Mouse (Mus musculus): Measurements from ENCODE around the gene Tmem156. TPM values are rescaled to one million over a fixed set of nuclear protein-coding genes. Genes with fewer than 3 reads are reported as not detected.
"Not testable (repeated sequence)": the region's sequence is repeated elsewhere in the genome, so short reads cannot be mapped to it uniquely, and the experiment has no call there.

The Tmem156 gene
- polyA plus RNA-seq, 1 experiment = 0.23 TPM

DNA sequence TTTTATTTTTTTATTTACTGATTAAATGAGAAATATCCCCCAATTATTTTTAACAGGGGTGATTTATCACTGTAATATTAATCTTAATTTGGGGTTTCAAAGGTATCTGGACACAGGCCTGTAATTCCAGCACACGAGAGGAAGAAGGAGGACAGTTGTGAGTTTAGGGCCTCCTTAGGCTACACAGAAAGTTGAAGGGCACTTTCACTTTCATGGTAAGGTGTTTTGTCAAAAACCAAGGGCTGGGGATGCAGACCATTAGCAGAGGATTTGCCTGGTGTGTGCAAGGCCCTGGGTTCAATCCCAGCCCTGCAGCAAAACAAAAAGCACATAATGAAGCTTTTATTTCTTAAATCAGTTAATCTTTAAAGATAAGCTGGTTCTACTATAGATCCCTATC is 27.6 kb upstream of the Tmem156 start:
- no peaks in the 10 kb centered on the region for H3K4me1 ChIP-seq (ENCODE audit: control insufficient read depth, insufficient read depth, low read length)
- H3K27ac ChIP-seq (ENCODE audit: insufficient read depth, low read length) = no peak overlapping the region
- no peak overlapping the region for H3K4me3 ChIP-seq (ENCODE audit: insufficient read depth, low read length)
- TF ChIP-seq CTCF (IDR thresholded peaks at IDR 0.05; ENCODE audit: extremely low read depth, insufficient read depth, low read length) (no peak), POLR2A (IDR thresholded peaks at IDR 0.05; ENCODE audit: extremely low read depth, insufficient read depth, low read length) (no peak)

DNA sequence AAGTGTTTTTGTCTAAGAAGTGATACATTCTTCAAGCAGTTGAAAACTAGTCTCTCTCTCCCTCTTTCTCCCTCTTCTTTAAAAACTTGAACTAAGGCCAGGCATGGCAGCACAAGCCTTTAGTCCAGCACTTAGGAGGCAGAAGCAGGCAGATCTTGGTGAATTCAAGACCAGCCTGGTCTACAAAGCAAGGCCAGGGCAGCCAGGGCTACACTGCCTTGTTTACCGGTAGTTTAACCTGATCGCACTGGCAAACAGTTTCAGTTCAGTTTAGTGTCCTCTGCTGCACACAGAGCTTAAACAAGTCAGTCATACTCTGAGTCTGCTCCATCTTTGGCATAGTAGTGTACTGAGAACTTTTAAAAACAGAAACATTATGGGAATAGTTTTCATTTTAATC is 24.9 kb upstream of the Tmem156 start:
- TF ChIP-seq CTCF (IDR thresholded peaks at IDR 0.05; ENCODE audit: extremely low read depth, insufficient read depth, low read length) = no peak
- Histone ChIP-seq H3K4me1 (ENCODE audit: control insufficient read depth, insufficient read depth, low read length) (peaks cover 2% of the 10 kb centered on the region; the same call in 1 of the 2 replicates), H3K27ac (ENCODE audit: insufficient read depth, low read length) (no peak overlapping the region), H3K4me3 (ENCODE audit: insufficient read depth, low read length) (no peak overlapping the region)

DNA sequence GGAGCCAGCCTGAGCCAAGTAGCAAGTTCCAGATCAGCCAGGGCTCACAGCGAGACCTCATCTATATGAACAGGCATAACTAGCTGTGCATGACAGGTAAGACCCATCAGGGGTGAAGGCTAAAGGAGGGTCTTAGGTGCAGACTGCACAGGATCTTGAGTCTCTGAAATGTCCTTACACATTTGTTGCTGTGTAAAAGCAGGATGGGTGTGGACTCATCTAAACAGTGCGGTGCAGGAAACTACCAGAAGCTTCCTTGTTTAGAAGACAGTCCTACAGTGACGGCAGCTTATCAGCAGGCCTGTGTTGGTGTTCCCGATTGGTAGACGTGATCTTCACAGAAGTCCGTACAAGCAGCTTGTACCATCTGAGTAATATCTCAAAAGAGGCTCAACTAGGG is 21.4 kb upstream of the Tmem156 start:
- H3K4me1 ChIP-seq (ENCODE audit: control insufficient read depth, insufficient read depth, low read length) = peaks cover 3% of the 10 kb centered on the region; the same call in 1 of the 2 replicates
- TF ChIP-seq POLR2A (IDR thresholded peaks at IDR 0.05; ENCODE audit: extremely low read depth, insufficient read depth, low read length) (no peak), CTCF (IDR thresholded peaks at IDR 0.05; ENCODE audit: extremely low read depth, insufficient read depth, low read length) (no peak)
- no peak overlapping the region for H3K4me3 ChIP-seq (ENCODE audit: insufficient read depth, low read length)
- H3K27ac ChIP-seq (ENCODE audit: insufficient read depth, low read length) = peak overlapping the region; percentile 54

DNA sequence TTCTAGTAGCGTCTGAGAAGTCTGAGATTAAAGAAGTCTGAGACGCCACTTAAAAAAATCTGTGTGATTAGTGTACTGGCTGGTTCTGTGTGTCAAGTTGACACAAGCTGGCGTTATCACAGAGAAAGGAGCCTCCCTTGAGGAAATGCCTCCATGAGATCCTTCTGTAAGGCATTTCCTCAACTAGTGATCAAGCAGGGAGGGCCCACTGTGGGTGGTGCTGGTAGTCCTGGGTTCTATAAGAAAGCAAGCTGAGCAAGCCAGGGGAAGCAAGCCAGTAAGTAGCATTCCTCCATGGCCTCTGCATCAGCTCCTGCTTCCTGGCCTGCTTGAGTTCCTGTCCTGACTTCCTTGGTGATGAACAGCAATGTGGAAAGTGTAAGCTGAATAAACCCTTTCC is 20.3 kb upstream of the Tmem156 start:
- not testable (repeated sequence) for H3K4me3 ChIP-seq (ENCODE audit: insufficient read depth, low read length)
- H3K27ac ChIP-seq (ENCODE audit: insufficient read depth, low read length) = peak overlapping the region; percentile 1; the same call in 1 of the 2 replicates

DNA sequence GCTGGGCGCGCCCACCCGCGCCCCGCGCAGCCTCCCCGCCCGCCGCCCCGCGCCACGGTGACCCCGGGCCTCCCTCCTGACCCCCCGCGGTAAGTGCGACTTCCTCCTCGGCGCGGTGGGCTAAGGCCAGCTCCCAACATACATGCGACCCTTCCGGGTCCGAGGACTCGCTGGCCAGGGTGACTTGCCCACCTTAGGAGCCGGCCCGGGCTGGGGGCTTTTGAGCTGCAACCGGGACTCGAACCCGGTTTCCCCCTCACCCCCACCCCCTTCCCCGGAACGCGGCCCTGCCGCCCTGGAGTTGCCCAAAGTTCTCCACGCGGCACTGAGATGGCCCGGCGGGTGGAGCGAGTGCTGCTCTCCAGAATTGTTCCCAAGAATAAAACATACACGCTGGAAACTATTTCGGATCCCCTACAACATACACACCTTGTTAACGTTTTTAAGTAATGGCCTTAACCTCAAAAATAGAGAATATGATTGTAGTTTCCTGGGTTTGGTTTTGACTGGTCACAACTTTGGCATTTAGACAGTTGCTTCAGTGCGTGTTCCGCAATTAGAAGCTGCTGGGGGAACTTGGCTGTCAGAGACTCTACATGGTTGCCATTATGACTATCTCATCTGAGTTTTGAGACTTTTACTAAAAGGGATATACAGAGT is 16.0 kb upstream of the Tmem156 start:
- Histone ChIP-seq H3K27ac (ENCODE audit: insufficient read depth, low read length) (no peak overlapping the region), H3K4me3 (ENCODE audit: insufficient read depth, low read length) (peak overlapping the region; percentile 37), H3K4me1 (ENCODE audit: control insufficient read depth, insufficient read depth, low read length) (0 out of 2 replicates have a peak, but pooled peaks cover 2% of the 10 kb centered on the region)
- TF ChIP-seq POLR2A (IDR thresholded peaks at IDR 0.05; ENCODE audit: extremely low read depth, insufficient read depth, low read length) = no peak
- no peak for TF ChIP-seq CTCF (IDR thresholded peaks at IDR 0.05; ENCODE audit: extremely low read depth, insufficient read depth, low read length)

More for the DNA sequence above, 20.3 kb upstream of the Tmem156 start:
- H3K4me1 ChIP-seq (ENCODE audit: control insufficient read depth, insufficient read depth, low read length) = not testable (repeated sequence)

DNA sequence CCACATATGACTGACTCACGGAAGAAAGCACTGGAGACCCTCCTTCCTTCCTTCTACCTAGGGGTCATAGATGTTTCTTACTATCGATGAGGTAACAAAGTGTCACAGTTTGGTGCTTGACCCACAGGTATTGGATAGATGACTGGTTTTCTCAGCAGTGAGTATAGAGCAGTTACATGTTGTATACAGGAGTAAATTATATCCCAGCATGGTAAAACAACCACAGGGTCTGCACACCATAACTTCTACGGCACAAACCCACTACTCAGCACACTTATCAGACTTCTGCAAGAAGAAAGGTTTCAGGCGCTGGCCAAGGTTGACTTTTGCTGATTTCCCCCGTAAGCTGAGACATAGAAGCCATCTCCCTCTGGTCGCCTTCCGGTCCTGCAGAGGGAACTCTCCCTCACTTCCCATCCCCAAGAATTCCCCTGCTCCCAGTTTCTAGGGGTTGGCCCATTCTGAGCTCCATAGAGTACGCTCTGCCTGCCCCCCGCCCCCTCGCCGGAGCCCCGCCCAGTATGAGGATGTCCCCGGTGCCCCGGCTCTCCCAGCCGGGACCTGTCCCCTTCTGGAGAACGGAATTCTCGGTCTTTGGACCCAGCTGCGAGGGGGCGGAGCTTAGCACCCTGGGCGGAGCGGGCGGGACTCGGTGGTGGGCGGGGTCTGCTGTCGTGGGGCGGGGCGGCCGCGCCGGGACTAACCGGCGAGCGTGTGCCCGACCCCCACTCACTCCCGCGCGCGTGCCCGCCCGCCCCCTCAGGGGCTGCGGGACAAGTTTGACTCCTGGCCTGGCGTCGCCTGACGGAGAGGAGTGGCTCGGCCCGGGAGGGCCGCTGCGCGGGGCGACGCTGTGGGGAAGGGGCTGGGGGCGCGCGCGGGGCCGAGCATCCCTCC is 15.2 kb upstream of the Tmem156 start, which contains the start of gene Klhl5:
Gene Klhl5 (plus strand): TSS at position 664 of the 897 bp plus-strand sequence.
- 0 out of 2 replicates have a peak, but pooled peaks cover 2% of the 10 kb centered on the region for H3K4me1 ChIP-seq (ENCODE audit: control insufficient read depth, insufficient read depth, low read length)
- TF ChIP-seq POLR2A (IDR thresholded peaks at IDR 0.05; ENCODE audit: extremely low read depth, insufficient read depth, low read length) (no peak; the same call in 1 of the 2 replicates), CTCF (IDR thresholded peaks at IDR 0.05; ENCODE audit: extremely low read depth, insufficient read depth, low read length) (no peak)
- peak within 1 kb of the TSS; percentile 37 for H3K4me3 ChIP-seq (ENCODE audit: insufficient read depth, low read length)
- no peak within 1 kb of the TSS for H3K27ac ChIP-seq (ENCODE audit: insufficient read depth, low read length)

DNA sequence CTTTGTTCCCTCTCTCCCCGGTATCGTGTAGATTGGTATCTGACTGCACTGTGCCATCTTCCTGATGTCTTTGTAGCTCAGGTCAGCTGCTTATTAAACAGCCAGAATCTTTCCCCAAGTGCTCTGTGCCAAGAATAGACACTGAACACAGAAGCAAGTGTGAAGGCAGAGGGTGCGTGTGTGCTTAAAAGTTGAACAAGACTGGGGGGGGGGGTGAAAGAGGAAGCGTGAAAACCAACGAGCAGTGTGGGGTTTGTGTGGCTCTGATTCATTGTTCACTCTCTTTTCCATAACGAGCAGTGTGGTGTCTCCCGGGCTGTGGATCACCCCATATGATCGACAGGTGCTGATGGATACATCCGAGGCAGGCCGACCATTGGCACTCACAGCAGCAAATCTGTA is 10.7 kb upstream of the Tmem156 start:
- H3K4me1 ChIP-seq (ENCODE audit: control insufficient read depth, insufficient read depth, low read length) = no peaks in the 10 kb centered on the region
- H3K4me3 ChIP-seq (ENCODE audit: insufficient read depth, low read length) = no peak overlapping the region
- H3K27ac ChIP-seq (ENCODE audit: insufficient read depth, low read length) = no peak overlapping the region
- no peak for TF ChIP-seq POLR2A (IDR thresholded peaks at IDR 0.05; ENCODE audit: extremely low read depth, insufficient read depth, low read length)
- no peak for TF ChIP-seq CTCF (IDR thresholded peaks at IDR 0.05; ENCODE audit: extremely low read depth, insufficient read depth, low read length)

DNA sequence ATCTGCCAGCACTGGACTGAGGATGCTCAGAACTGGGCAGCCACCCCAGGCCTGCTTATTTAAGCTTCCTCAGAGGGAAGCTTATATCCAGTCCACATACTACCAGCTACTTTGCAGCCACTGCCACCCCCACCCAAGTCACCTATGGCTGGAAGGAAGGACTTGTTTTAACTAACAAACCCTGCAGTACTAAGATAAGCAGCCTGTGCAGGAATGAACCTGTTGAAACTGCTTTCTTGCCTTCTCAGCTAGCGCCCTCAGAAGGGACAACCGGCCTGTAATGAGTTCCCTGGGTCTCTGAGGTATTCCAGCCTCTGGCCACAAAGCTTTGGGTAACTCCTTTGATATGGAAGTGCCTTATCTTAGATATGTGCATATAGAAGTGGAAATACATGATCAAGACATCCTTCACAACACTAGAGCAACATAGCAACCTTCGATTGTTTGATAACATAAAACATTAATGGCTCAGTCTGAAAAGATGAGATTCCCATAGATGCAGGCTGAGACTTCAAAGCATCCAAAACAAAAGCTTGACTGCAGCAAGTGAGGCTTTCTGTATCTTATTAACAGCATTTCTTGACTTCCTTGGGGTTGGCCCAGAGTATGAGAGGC is 10.2 kb upstream of the Tmem156 start:
- TF ChIP-seq POLR2A (IDR thresholded peaks at IDR 0.05; ENCODE audit: extremely low read depth, insufficient read depth, low read length) (no peak), CTCF (IDR thresholded peaks at IDR 0.05; ENCODE audit: extremely low read depth, insufficient read depth, low read length) (no peak)
- Histone ChIP-seq H3K27ac (ENCODE audit: insufficient read depth, low read length) (no peak overlapping the region), H3K4me3 (ENCODE audit: insufficient read depth, low read length) (no peak overlapping the region)

DNA sequence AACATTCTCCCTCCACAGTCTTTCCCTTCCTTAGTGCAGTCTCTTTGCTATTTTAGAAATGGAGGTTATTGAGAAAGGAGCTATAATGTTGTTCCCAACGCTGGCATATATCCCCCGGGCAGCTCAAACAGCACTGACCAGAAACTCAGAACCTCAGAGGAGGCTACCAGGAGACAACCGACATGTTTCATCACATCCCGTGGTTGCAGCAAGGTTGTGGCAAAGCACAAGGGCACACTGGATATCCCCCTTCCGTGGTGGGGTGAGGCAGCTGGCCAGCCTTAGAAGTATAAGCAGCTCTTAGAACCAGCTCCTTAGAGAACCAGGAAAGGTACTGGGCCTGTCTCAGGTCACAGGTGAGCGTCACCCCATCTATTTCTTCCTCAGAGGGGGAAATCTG is 9.7 kb upstream of the Tmem156 start:
- Histone ChIP-seq H3K27ac (ENCODE audit: insufficient read depth, low read length) (no peak overlapping the region), H3K4me1 (ENCODE audit: control insufficient read depth, insufficient read depth, low read length) (no peaks in the 10 kb centered on the region)

More for the DNA sequence above, 10.2 kb upstream of the Tmem156 start:
- H3K4me1 ChIP-seq (ENCODE audit: control insufficient read depth, insufficient read depth, low read length) = no peaks in the 10 kb centered on the region

More for the DNA sequence above, 9.7 kb upstream of the Tmem156 start:
- TF ChIP-seq CTCF (IDR thresholded peaks at IDR 0.05; ENCODE audit: extremely low read depth, insufficient read depth, low read length) = no peak
- TF ChIP-seq POLR2A (IDR thresholded peaks at IDR 0.05; ENCODE audit: extremely low read depth, insufficient read depth, low read length) = no peak
- no peak overlapping the region for H3K4me3 ChIP-seq (ENCODE audit: insufficient read depth, low read length)

Measured in cortical plate, adult 2 months (tissue).